Mouse (Mus musculus) v-Abl transformed pro-B cells (cell line): ENCODE results near the gene Arpc1a.
"Not testable (repeated sequence)": the region's sequence is repeated elsewhere in the genome, so short reads cannot be mapped to it uniquely, and the experiment has no call there.

Experiments
- in situ Hi-C, 2 experiments: fragments of 400-800 bp; cut with MboI; formaldehyde crosslinking; loops; one replicate each; pipeline ENCODE4 v1.15.1; 2025; ENCODE audit not compliant: unreplicated experiment in 2 of 2

The Arpc1a gene

GRCm38 (mm10) chr5:145130191-145130590 is 46.6 kb downstream of the Arpc1a start:
- in situ Hi-C loops = no loop called here

GRCm38 (mm10) chr5:145130995-145131394 is 47.4 kb downstream of the Arpc1a start:
- in situ Hi-C loops = no loop called here

DNA sequence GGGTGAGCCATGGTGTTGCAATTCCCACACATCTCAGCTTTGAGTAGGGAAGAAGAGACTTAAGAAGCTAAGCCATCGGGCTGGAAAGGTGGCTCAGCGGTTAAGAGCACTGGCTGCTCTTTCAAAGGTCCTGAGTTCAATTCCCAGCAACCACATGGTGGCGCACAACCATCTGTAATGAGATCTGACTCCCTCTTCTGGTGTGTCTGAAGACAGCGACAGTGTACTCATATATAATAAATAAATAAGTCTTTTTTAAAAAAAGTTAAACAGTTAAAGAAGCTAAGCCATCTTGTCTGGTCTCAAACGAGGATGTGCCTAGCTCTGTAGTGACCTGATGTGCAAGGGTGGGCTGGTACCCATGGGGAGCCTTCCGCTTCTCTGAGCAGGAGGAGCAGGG is 49.6 kb downstream of the Arpc1a start:
- in situ Hi-C loops = not testable (repeated sequence)

GRCm38 (mm10) chr5:145138836-145139235 is 55.2 kb downstream of the Arpc1a start:
- in situ Hi-C loops = no loop called here

DNA sequence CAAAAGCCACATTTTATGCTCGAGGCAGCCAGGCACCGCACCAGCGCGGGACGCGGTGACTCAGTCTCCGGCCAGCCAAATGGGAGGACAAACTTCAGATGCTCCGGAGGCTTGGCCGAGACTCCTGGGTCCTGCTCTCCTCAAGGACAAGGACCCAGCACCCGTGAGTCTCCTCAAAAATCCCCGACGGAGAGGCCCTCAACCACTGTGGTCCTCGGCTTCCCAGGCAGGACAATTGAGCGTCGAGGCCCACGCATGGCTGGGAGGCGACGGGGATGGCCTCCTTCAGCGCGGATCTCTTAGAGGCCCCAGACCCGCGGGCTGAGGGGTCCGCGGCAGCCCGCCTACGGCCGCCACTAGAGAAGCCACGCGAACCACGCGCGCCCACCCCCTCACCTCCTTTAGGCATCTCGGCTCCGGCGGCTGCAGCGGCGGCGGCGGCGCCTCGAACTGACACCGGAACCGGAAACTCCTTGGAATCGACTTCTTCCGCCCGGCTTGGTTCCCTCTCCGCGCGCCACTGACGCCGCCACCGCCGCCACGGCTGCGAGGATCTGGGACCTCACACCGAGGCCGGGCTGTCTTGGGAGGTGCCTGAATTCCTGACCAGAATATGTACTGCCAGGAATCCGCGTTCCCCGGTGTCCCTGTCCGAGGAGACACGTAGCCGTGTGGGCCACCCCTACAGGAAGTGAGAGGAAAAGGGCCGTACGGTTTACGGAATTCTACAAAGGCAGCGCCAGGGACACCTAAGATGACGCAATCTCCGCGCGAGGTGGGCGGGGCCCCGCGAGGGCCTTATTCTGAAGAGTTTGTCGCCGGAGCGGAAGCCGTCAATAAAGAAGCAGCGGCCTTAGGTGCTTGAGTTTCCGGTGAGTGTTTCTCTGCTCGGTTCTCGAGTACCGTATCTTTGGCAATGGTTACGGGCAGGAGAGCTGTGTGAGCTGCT is 56.2 kb downstream of the Arpc1a start, which contains the start of the genes Pdap1 and Bud31:
TSS of gene Pdap1 (minus strand) at position 668 of the 949 bp plus-strand sequence.
TSS of gene Bud31 (plus strand) at position 792 of the 949 bp plus-strand sequence.
- in situ Hi-C loops = no loop called here

DNA sequence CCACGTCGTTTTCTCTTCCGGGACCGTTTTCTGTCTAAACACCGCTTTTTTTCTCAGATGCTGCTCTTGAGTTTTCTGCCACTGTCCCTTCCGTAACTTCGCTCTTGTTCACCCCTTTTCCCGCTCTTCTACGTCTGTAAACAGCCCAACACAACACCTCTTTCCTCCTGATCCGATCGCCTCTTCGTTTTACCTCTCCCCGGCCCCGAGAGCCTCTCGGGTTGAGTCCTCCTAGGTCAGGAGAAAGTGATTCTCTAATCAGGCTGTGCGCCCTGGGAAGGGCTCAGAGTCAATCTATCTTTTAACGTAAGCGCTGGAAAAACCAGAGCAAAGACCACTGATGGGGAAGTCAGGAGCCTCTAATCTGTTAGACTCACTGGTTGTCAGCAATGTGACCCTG is 57.0 kb downstream of the Arpc1a start:
- in situ Hi-C loops = no loop called here

GRCm38 (mm10) chr5:145147748-145148147 is 64.1 kb downstream of the Arpc1a start:
- in situ Hi-C loops = no loop called here

GRCm38 (mm10) chr5:145149294-145149693 is 65.7 kb downstream of the Arpc1a start:
- in situ Hi-C loops = no loop called here

DNA sequence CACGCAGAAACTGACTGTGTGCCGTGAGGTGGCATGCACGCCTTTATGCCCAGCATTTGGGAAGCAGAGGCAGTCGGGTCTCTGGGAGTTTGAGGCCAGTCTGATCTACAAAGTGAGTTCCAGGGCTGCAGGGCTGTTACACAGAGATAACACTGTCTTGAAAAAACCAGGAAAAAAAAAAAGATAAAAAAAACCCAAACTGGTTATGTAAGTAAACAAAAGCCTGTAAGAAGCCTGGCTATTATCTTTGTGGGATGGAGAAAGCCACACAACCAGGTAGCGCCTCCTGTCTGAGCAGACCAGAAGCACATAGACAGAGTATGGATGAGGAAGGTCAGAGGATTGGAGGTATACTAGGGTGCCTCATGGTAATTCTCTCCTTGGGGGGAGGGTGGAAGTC is 69.1 kb downstream of the Arpc1a start:
- in situ Hi-C loops = no loop called here
